Mouse (Mus musculus): ENCODE measurements around the gene Hs6st1.

DNA sequence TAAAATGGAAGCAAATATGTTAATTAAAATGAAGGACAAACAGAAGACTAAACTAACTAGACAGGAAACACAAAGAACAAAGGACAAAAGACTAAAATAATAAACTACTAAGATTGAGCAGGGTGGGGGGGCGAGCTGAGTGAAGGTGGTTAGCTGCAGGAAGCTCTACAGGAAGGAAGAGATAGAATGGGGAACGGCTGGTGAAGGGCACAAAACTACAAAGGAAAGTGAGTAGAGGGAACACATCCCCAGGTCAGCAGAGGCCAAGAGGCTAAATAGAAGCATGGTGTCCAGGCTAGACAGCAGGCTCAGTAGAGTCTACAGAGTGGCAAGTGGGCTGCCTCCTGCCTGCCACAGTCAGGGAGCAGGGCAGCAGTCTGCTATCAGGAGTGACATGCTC is 80.6 kb downstream of the Hs6st1 start:
- TF ChIP-seq MYC (IDR thresholded peaks at IDR 0.05; ENCODE audit: low read depth, low read length) (no peak), GABPA (IDR thresholded peaks at IDR 0.05; ENCODE audit: insufficient replicate concordance, low read depth, low read length) (no peak), ETS1 (conservative IDR thresholded peaks at IDR 0.05; ENCODE audit: low read depth, low read length) (no peak), CTCF (conservative IDR thresholded peaks at IDR 0.05 in 1 of 2, IDR thresholded peaks at IDR 0.05 in 1 of 2; ENCODE audit: low read depth in 2 of 2, low read length in 2 of 2) (no peak), ELF1 (IDR thresholded peaks at IDR 0.05; ENCODE audit: low read depth, low read length) (no peak), EP300 (IDR thresholded peaks at IDR 0.05; ENCODE audit: low read length) (no peak), UBTF (IDR thresholded peaks at IDR 0.05; ENCODE audit: low read depth, low read length) (no peak)

Measured in CH12.LX (cell line).